Mouse (Mus musculus) skeletal muscle tissue, postnatal 0 days (tissue): ENCODE results near the gene 4931440F15Rik. TPM values are rescaled to one million over a fixed set of nuclear protein-coding genes. Genes with fewer than 3 reads are reported as not detected.

Experiments used
- polyA plus RNA-seq: library from polyadenylated mRNA; unstranded; fragments of >200 nt; fragmentation: Nextera tagmentation; extraction: Ambion mirVana; gene quantifications from 2 replicates; pipeline ENCODE4 v1.2.1, GENCODE M21; 2015

The 4931440F15Rik gene
- 0.24 and 0.50 TPM in 2 replicates for polyA plus RNA-seq

DNA sequence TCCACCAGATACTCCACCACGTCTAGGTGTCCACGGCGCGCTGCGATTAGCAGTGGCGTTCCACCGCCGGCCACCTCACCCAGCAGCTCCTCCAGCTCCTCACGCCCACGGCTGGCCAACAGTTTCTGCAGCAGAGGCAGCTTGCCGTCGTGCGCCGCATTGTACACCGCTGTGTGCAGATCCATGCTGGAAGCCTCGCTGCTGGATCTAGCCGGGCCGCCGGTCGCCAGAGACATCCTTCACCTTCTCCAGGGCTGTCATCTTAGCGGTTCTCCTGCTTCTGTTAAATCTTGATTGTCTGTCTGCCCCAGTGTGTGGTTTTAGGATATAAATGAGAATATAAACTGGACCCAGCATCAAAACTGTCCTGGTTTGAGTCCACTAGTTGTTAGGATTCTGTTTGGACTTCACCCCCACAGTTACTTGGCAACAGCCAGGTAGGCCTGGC is at the start of gene 4931440F15Rik:
TSS of gene 4931440F15Rik (minus strand) at position 398 of the 448 bp plus-strand sequence.

Other genes with a start within 250 kb of the 4931440F15Rik start
- 473 and 497 TPM in 2 replicates for gene Rtn4, start 132.7 kb downstream of the 4931440F15Rik start, polyA plus RNA-seq
- 1.6 and 1.9 TPM in 2 replicates for gene Eml6, start 200.4 kb upstream of the 4931440F15Rik start, polyA plus RNA-seq